Mouse (Mus musculus): ENCODE data around the gene Apol7a. TPM values are rescaled to one million over a fixed set of nuclear protein-coding genes. Genes with fewer than 3 reads are reported as not detected.

The Apol7a gene
- polyA plus RNA-seq, 1 experiment from 2014 or later = 0.39 TPM

DNA sequence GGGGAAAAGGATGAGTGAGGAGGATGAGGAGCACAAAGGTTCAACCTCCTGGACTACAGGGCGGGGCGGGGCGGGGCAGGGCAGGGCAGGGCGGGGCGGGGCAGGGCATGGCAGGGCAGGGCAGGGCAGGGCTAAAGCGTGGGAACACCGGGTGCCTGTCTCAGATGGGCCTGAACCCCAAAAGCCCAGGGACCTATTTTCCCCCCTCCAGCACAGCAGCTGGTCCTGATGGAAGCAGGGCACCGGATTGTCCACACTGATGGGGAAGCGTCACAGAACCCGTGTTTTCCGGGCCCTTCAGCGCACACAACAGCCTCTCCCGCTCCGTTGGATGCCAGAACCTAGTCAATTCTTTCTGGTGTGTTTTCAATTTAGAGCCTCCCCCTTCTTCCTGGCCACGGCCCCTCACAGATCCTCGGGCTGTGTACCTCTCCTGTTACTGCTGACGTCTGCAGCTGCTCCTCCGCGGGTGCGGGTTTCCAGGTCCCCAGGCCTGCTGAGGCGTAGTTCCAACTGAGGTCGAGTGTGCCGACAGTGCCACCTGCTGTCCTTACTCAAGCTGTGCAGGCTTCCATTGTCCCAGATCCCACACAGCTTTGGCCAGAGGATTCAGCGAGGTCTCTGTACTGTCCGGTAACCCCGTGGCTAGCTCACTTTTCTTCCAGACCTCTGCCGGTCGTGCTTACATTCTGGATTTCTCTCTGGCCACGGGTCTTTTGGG is 40.4 kb downstream of the Apol7a start:
- H3K4me2 ChIP-seq (ENCODE audit: low read depth, low read length) = peak overlapping the region; percentile 65
- peak overlapping the region; percentile 39 for H3K4me3 ChIP-seq (ENCODE audit: low read length)
- ATAC-seq (replicated peaks; ENCODE audit: extremely low read depth, insufficient read depth, low FRiP score) = peak; percentile 79
- peaks cover 37% of the 10 kb centered on the region for H3K4me1 ChIP-seq (ENCODE audit: control insufficient read depth, insufficient read depth, low read length)
- WGBS = 13% methylated on average over 29 of the region's 29 CpGs
- peak overlapping the region; percentile 68 for H3K9ac ChIP-seq (ENCODE audit: low read length)
- no peaks in the 10 kb centered on the region for H3K36me3 ChIP-seq (ENCODE audit: control insufficient read depth, insufficient read depth)
- no peaks in the 10 kb centered on the region for H3K9me3 ChIP-seq (replicated peaks; ENCODE audit: control insufficient read depth, low read length)
- peak overlapping the region; percentile 16; the same call in 1 of the 2 replicates for H3K27ac ChIP-seq (ENCODE audit: low read length)
- no peaks in the 10 kb centered on the region for H3K27me3 ChIP-seq (ENCODE audit: control insufficient read depth, insufficient read depth, low read length)

- peak overlapping the region; percentile 37 for H3K4me2 ChIP-seq (ENCODE audit: low read depth, low read length)
- H3K36me3 ChIP-seq (ENCODE audit: control insufficient read depth, insufficient read depth) = no peaks in the 10 kb centered on the region
- H3K9ac ChIP-seq (ENCODE audit: low read length) = 0 out of 2 replicates have a peak overlapping the region, but pooled peaks have one; percentile 9
- H3K9me3 ChIP-seq (replicated peaks; ENCODE audit: control insufficient read depth, low read length) = no peaks in the 10 kb centered on the region
- 5% methylated on average over 11 of the region's 11 CpGs for WGBS
- peak overlapping the region; percentile 2 for H3K4me3 ChIP-seq (ENCODE audit: low read length)
- peaks cover 37% of the 10 kb centered on the region for H3K4me1 ChIP-seq (ENCODE audit: control insufficient read depth, insufficient read depth, low read length)
- H3K27ac ChIP-seq (ENCODE audit: low read length) = peak overlapping the region; percentile 30; the same call in 1 of the 2 replicates
- ATAC-seq (replicated peaks; ENCODE audit: extremely low read depth, insufficient read depth, low FRiP score) = peak; percentile 58
- no peaks in the 10 kb centered on the region for H3K27me3 ChIP-seq (ENCODE audit: control insufficient read depth, insufficient read depth, low read length)
Observed at GRCm38 (mm10) chr15:77356248-77356810, 42.6 kb downstream of the Apol7a start.

DNA sequence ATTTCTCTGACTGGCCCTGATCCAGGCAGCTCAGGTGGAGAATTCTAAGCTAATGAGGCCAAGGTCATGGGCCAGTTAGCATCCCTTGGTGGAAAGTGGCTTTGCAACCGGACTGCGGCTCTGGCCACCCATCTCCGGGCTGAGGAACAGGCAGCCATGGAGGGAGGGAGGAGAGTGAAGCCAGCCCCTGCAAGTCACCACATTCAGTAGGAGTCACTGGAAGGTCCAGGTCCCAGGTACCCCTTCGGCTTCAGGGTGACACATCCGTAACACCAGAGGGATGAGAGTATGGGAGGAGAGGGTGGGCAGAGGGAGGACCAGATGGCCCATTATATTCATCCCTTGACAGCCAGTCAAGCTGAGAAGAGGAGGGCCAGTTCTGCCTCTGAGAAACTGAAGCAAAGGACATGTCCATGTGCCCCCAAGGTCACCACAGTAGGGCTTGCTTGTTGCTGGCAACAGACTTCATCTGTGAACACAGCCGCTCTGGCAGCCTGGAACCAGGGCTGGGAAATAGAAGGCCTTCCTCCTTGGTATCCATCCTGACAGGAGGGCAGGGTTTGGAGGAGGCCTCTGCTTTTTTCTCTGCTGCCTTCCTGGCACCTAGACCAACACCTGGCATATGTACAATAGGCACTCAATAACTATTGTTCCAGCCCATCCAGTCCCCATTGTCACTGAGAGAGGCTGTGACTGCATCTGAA is 43.9 kb downstream of the Apol7a start:
- no peaks in the 10 kb centered on the region for H3K36me3 ChIP-seq (ENCODE audit: control insufficient read depth, insufficient read depth)
- H3K4me1 ChIP-seq (ENCODE audit: control insufficient read depth, insufficient read depth, low read length) = peaks cover 37% of the 10 kb centered on the region
- no peaks in the 10 kb centered on the region for H3K27me3 ChIP-seq (ENCODE audit: control insufficient read depth, insufficient read depth, low read length)
- H3K9ac ChIP-seq (ENCODE audit: low read length) = peak overlapping the region; percentile 34
- peak overlapping the region; percentile 16; the same call in 1 of the 2 replicates for H3K4me2 ChIP-seq (ENCODE audit: low read depth, low read length)
- WGBS = 57% methylated on average over 6 of the region's 6 CpGs
- H3K9me3 ChIP-seq (replicated peaks; ENCODE audit: control insufficient read depth, low read length) = no peaks in the 10 kb centered on the region
- no peak overlapping the region for H3K4me3 ChIP-seq (ENCODE audit: low read length)
- peak overlapping the region; percentile 74 for H3K27ac ChIP-seq (ENCODE audit: low read length)
- ATAC-seq (replicated peaks; ENCODE audit: extremely low read depth, insufficient read depth, low FRiP score) = no peak

DNA sequence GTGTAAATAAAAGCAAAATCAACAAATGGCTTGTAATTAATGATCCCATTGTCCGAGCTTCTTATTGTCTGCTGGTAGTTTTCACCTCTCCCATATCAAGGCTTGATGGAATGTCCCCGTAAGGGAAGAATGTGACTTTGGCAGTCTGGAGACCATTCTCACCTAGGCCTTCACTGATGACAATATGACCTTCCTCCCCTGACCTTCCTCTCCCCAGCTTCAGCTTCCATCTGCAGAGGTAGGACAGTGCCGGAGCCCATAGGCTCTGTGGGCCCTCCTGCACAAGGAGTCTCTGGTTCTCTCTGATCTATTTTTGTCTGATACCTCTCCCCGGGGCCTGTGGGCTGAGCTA is 44.4 kb downstream of the Apol7a start:
- H3K27ac ChIP-seq (ENCODE audit: low read length) = peak overlapping the region; percentile 74
- H3K36me3 ChIP-seq (ENCODE audit: control insufficient read depth, insufficient read depth) = no peaks in the 10 kb centered on the region
- WGBS = 43% methylated on average over 4 of the region's 4 CpGs
- H3K9ac ChIP-seq (ENCODE audit: low read length) = peak overlapping the region; percentile 34
- peaks cover 37% of the 10 kb centered on the region for H3K4me1 ChIP-seq (ENCODE audit: control insufficient read depth, insufficient read depth, low read length)
- ATAC-seq (replicated peaks; ENCODE audit: extremely low read depth, insufficient read depth, low FRiP score) = no peak
- H3K27me3 ChIP-seq (ENCODE audit: control insufficient read depth, insufficient read depth, low read length) = no peaks in the 10 kb centered on the region
- H3K4me3 ChIP-seq (ENCODE audit: low read length) = no peak overlapping the region
- H3K9me3 ChIP-seq (replicated peaks; ENCODE audit: control insufficient read depth, low read length) = no peaks in the 10 kb centered on the region
- peak overlapping the region; percentile 16; the same call in 1 of the 2 replicates for H3K4me2 ChIP-seq (ENCODE audit: low read depth, low read length)

GRCm38 (mm10) chr15:77353764-77354163 is 45.1 kb downstream of the Apol7a start:
- ATAC-seq (replicated peaks; ENCODE audit: extremely low read depth, insufficient read depth, low FRiP score) = no peak
- H3K27ac ChIP-seq (ENCODE audit: low read length) = no peak overlapping the region

DNA sequence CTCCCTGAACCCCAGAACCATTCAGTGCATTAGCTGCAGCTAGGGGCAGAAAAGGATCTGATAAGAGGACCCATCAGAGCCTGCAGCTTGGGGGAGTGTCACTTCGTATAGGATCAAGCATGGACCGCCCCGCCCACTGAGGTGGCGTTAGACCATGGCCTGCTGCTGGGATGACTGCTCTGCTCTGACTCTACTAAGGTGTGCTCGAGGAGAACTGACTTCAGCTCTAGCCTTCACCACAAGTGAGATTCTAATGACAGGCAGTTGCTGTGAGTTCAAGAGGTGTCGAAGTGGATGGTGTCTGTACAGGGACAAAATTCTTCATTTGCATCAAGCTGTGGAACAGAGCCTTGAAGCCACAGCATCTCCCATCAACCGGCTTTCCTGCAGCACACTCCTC is 46.0 kb downstream of the Apol7a start:
- ATAC-seq (replicated peaks; ENCODE audit: extremely low read depth, insufficient read depth, low FRiP score) = no peak
- H3K4me1 ChIP-seq (ENCODE audit: control insufficient read depth, insufficient read depth, low read length) = peaks cover 32% of the 10 kb centered on the region
- H3K4me3 ChIP-seq (ENCODE audit: low read length) = no peak overlapping the region
- no peak overlapping the region for H3K4me2 ChIP-seq (ENCODE audit: low read depth, low read length)
- H3K9ac ChIP-seq (ENCODE audit: low read length) = no peak overlapping the region
- 71% methylated on average over 7 of the region's 7 CpGs for WGBS
- H3K27ac ChIP-seq (ENCODE audit: low read length) = no peak overlapping the region
- no peaks in the 10 kb centered on the region for H3K9me3 ChIP-seq (replicated peaks; ENCODE audit: control insufficient read depth, low read length)
- no peaks in the 10 kb centered on the region for H3K36me3 ChIP-seq (ENCODE audit: control insufficient read depth, insufficient read depth)
- H3K27me3 ChIP-seq (ENCODE audit: control insufficient read depth, insufficient read depth, low read length) = no peaks in the 10 kb centered on the region

More at GRCm38 (mm10) chr15:77353764-77354163, 45.1 kb downstream of the Apol7a start:
- no peak overlapping the region for H3K4me3 ChIP-seq (ENCODE audit: low read length)
- no peak overlapping the region for H3K4me2 ChIP-seq (ENCODE audit: low read depth, low read length)
- no peaks in the 10 kb centered on the region for H3K9me3 ChIP-seq (replicated peaks; ENCODE audit: control insufficient read depth, low read length)
- peaks cover 32% of the 10 kb centered on the region for H3K4me1 ChIP-seq (ENCODE audit: control insufficient read depth, insufficient read depth, low read length)
- no peaks in the 10 kb centered on the region for H3K36me3 ChIP-seq (ENCODE audit: control insufficient read depth, insufficient read depth)
- H3K27me3 ChIP-seq (ENCODE audit: control insufficient read depth, insufficient read depth, low read length) = no peaks in the 10 kb centered on the region
- WGBS = 15% methylated on average over 4 of the region's 4 CpGs
- no peak overlapping the region for H3K9ac ChIP-seq (ENCODE audit: low read length)

GRCm38 (mm10) chr15:77350117-77350516 is 48.8 kb downstream of the Apol7a start:
- Histone ChIP-seq H3K27me3 (ENCODE audit: control insufficient read depth, insufficient read depth, low read length) (no peaks in the 10 kb centered on the region), H3K4me2 (ENCODE audit: low read depth, low read length) (no peak overlapping the region), H3K27ac (ENCODE audit: low read length) (no peak overlapping the region), H3K36me3 (ENCODE audit: control insufficient read depth, insufficient read depth) (no peaks in the 10 kb centered on the region), H3K4me1 (ENCODE audit: control insufficient read depth, insufficient read depth, low read length) (peaks cover 14% of the 10 kb centered on the region), H3K4me3 (ENCODE audit: low read length) (no peak overlapping the region), H3K9ac (ENCODE audit: low read length) (no peak overlapping the region), H3K9me3 (replicated peaks; ENCODE audit: control insufficient read depth, low read length) (no peaks in the 10 kb centered on the region)
- WGBS = 86% methylated on average over 7 of the region's 7 CpGs
- no peak for ATAC-seq (replicated peaks; ENCODE audit: extremely low read depth, insufficient read depth, low FRiP score)

DNA sequence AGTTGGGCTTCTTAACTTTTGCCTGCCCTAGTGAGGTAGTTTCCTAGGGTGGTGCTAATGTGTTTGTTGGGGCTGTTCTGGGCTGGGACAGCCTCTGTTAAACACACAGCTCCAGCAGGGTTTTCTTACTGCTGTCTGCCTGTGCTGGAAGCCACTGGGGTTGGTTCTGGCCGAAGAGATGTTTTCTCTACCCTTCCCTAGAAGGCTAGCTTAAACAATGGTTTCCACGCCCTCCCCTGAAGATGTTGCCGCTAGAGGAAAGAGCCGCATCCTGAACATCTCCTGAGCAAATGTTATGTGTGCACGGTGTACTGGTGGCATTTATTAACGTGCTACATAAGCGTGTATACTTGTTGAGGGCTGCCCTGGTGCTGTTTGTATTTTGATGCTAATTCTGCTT is 50.8 kb downstream of the Apol7a start:
- Histone ChIP-seq H3K27ac (ENCODE audit: low read length) (peak overlapping the region; percentile 9; the same call in 1 of the 2 replicates), H3K9me3 (replicated peaks; ENCODE audit: control insufficient read depth, low read length) (no peaks in the 10 kb centered on the region)
- 67% methylated on average over 7 of the region's 7 CpGs for WGBS

More for the DNA sequence above, 50.8 kb downstream of the Apol7a start:
- H3K4me3 ChIP-seq (ENCODE audit: low read length) = no peak overlapping the region
- no peak overlapping the region for H3K9ac ChIP-seq (ENCODE audit: low read length)
- H3K27me3 ChIP-seq (ENCODE audit: control insufficient read depth, insufficient read depth, low read length) = no peaks in the 10 kb centered on the region
- H3K36me3 ChIP-seq (ENCODE audit: control insufficient read depth, insufficient read depth) = no peaks in the 10 kb centered on the region
- no peak overlapping the region for H3K4me2 ChIP-seq (ENCODE audit: low read depth, low read length)
- no peak for ATAC-seq (replicated peaks; ENCODE audit: extremely low read depth, insufficient read depth, low FRiP score)
- H3K4me1 ChIP-seq (ENCODE audit: control insufficient read depth, insufficient read depth, low read length) = peaks cover 14% of the 10 kb centered on the region
